Mouse (Mus musculus) megakaryocyte, embryonic 14.5 days (primary cell): ENCODE measurements around the gene Efnb3. TPM values are rescaled to one million over a fixed set of nuclear protein-coding genes. Genes with fewer than 3 reads are reported as not detected.

Experiments used
- H3K27me3 ChIP-seq: replicated peaks from 2 replicates; pipeline ENCODE3; 2012; ENCODE audit warnings: inconsistent platforms
- H3K36me3 ChIP-seq: replicated peaks from 2 replicates; pipeline ENCODE3; 2012; ENCODE audit warnings: low read length, inconsistent platforms, mixed read lengths
- H3K4me1 ChIP-seq: 2 replicates; pipeline ENCODE4 v1.6.1; 2012; ENCODE audit warnings: inconsistent platforms
- H3K4me3 ChIP-seq: replicated peaks from 2 replicates; pipeline ENCODE3; 2012; ENCODE audit warnings: moderate library complexity, mild to moderate bottlenecking, inconsistent platforms
- H3K9me3 ChIP-seq: 2 replicates; pipeline ENCODE4 v1.6.1; 2012; ENCODE audit warnings: inconsistent platforms
- FLI1 ChIP-seq: IDR thresholded peaks from 2 replicates; pipeline ENCODE4 v1.6.1; 2012; ENCODE audit warnings: low read length, inconsistent platforms, mixed read lengths
- GATA1 ChIP-seq: IDR thresholded peaks from 3 replicates; pipeline ENCODE4 v1.6.1; 2012; ENCODE audit warnings: mixed read lengths, low read length, inconsistent platforms, borderline replicate concordance
- polyA plus RNA-seq: library from polyadenylated mRNA; stranded (reverse); fragments of >175 nt; gene quantifications from 2 replicates; pipeline ENCODE4 v1.2.3, GENCODE M21; 2012; ENCODE audit warnings: low replicate concordance; ENCODE audit not compliant: insufficient read depth

Gene Efnb3
- polyA plus RNA-seq, 1 experiment = 0.51 TPM

GRCm38 (mm10) chr11:69601768-69602167, 41.8 kb upstream of the Efnb3 start:
- TF ChIP-seq GATA1 = no peak
- no peak for TF ChIP-seq FLI1
- no peak overlapping the region for H3K4me3 ChIP-seq
- no peaks in the 10 kb centered on the region for H3K9me3 ChIP-seq
- no peaks in the 10 kb centered on the region for H3K36me3 ChIP-seq
- peaks cover 72% of the 10 kb centered on the region for H3K4me1 ChIP-seq
- H3K27me3 ChIP-seq = peaks cover 35% of the 10 kb centered on the region

DNA sequence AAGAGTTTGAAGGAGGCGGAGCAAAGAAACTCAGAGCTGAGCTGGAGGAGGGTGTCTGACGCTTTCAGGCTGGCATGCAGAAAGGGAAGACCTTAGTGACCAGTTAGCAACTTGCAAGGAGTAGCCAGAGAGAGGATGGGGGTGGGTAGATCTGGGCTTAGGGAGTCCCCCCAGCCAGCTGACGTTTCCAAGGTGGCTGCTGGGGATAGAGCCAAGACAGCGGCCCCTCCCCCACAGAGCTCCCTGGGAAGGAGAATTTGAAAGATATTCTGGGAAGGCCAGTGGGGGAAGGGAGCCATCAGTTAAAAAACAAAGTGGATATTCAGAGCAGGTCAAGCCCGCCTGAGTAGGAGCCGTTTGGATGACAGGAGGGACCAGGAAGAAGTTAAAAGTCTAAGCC, 40.1 kb upstream of the Efnb3 start:
- H3K36me3 ChIP-seq = no peaks in the 10 kb centered on the region
- TF ChIP-seq FLI1 (no peak), GATA1 (no peak)
- H3K4me1 ChIP-seq = peaks cover 60% of the 10 kb centered on the region
- H3K9me3 ChIP-seq = no peaks in the 10 kb centered on the region
- H3K27me3 ChIP-seq = peaks cover 29% of the 10 kb centered on the region
- H3K4me3 ChIP-seq = peak overlapping the region; percentile 2

DNA sequence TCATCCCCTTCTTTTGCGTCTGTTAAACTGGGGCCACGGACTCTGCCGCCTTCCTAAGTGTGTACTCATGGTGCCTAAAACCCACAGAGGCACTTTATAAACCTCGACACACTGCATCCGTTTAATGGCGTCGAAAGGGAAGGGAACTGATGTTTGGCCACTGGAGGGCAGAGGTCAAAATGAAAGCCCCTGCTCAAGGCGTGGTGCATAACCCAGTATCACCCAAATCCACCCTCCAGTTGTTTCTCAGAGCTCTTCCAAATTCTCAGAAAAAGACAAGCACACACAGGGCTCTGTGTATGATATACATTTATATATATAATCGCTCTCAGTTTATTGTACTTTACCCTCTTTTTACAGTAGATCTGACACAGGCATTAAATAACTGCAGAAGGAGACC, 39.4 kb upstream of the Efnb3 start:
- peaks cover 22% of the 10 kb centered on the region for H3K27me3 ChIP-seq
- peaks cover 54% of the 10 kb centered on the region for H3K4me1 ChIP-seq
- peaks cover 2% of the 10 kb centered on the region for H3K36me3 ChIP-seq
- TF ChIP-seq FLI1 = no peak
- TF ChIP-seq GATA1 = no peak
- no peaks in the 10 kb centered on the region for H3K9me3 ChIP-seq
- H3K4me3 ChIP-seq = peak overlapping the region; percentile 33

- no peaks in the 10 kb centered on the region for H3K27me3 ChIP-seq
- no peak overlapping the region for H3K4me3 ChIP-seq
- peaks cover 17% of the 10 kb centered on the region for H3K4me1 ChIP-seq
- peaks cover 40% of the 10 kb centered on the region for H3K36me3 ChIP-seq
- no peaks in the 10 kb centered on the region for H3K9me3 ChIP-seq
- no peak for TF ChIP-seq FLI1
- no peak for TF ChIP-seq GATA1
Observed at GRCm38 (mm10) chr11:69594853-69595252, 34.8 kb upstream of the Efnb3 start.

GRCm38 (mm10) chr11:69592799-69593198, 32.8 kb upstream of the Efnb3 start:
- TF ChIP-seq GATA1 = no peak
- TF ChIP-seq FLI1 = no peak
- Histone ChIP-seq H3K4me3 (no peak overlapping the region), H3K27me3 (no peaks in the 10 kb centered on the region), H3K4me1 (peaks cover 30% of the 10 kb centered on the region), H3K36me3 (peaks cover 60% of the 10 kb centered on the region), H3K9me3 (no peaks in the 10 kb centered on the region)

DNA sequence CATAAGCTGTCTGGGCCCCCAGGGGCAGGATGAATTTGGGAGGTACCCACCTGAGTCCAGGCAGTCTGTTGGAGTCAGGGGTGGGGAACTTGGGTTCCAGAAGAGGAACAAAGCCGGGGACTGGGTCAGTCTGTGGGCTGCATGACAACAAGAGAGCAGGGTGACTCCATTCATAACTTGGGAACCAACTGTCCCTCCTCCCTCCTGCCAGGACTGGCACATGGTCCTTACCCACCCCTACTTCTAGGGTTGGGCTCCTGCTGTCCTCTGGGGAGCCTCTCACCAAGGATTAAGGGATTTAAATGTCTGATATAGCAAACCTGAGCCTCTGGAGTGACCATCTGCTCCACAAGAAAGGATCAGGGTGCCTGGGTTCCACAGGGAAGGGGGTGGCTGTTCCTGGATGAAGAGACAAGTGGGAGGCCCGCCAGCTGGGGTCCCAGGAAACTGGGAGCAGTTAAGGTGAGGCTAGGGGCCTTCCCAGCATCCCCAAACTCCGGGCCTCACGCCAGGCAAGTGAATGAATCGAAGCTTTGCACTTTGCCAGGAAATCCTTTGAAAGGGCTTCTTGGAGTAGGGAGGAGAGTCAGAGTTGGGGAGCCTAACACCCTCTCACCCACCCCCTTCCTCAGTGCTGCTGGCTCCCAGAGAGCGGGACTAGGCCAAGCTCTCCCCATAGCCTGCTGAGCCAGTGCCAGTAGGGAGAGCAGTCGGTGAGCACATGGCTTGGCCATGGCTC, 32.1 kb upstream of the Efnb3 start:
- Histone ChIP-seq H3K9me3 (no peaks in the 10 kb centered on the region), H3K36me3 (peaks cover 68% of the 10 kb centered on the region), H3K4me1 (peaks cover 36% of the 10 kb centered on the region), H3K4me3 (no peak overlapping the region), H3K27me3 (no peaks in the 10 kb centered on the region)
- no peak for TF ChIP-seq GATA1
- no peak for TF ChIP-seq FLI1

DNA sequence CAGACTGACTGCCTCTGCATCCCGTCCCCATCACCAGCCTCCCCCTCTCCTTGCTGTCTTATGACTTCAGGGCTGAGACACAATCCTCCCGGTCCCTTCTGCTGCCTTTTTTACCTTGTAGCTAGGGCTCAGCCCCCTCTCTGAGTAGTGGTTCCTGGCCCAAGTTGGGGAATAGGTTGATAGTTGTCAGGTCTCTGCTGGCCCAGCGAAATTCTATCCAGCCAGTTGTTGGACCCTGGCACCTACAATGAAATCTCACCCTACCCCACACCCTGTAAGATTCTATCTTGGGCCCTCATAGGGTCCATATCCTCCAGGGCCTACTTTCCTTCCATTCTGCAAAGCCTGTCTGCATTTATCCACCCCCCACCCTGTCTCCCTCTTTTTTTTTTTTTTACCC, 31.4 kb upstream of the Efnb3 start:
- no peak for TF ChIP-seq GATA1
- no peak for TF ChIP-seq FLI1
- no peaks in the 10 kb centered on the region for H3K27me3 ChIP-seq
- no peaks in the 10 kb centered on the region for H3K9me3 ChIP-seq
- H3K4me3 ChIP-seq = no peak overlapping the region
- peaks cover 39% of the 10 kb centered on the region for H3K4me1 ChIP-seq
- peaks cover 73% of the 10 kb centered on the region for H3K36me3 ChIP-seq

DNA sequence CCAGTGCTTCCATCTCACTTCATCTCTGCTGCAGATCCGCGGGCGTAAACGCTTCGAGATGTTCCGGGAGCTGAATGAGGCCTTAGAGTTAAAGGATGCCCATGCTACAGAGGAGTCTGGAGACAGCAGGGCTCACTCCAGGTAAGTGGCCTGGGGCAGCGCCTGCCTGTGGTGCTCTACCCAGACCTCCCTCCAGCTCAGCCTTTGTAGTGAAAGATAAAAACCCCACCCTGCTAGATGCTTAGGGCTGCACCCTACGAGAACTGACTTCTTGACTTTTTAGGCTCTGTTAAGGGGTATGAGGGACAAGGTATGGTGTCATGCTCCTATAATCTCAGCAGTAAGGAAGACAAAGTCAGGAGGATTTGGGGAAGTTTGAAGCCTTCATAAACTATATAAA, 30.6 kb upstream of the Efnb3 start:
- Histone ChIP-seq H3K36me3 (peaks cover 77% of the 10 kb centered on the region), H3K9me3 (no peaks in the 10 kb centered on the region), H3K4me1 (peaks cover 47% of the 10 kb centered on the region), H3K4me3 (no peak overlapping the region), H3K27me3 (no peaks in the 10 kb centered on the region)
- TF ChIP-seq FLI1 (no peak), GATA1 (no peak)

GRCm38 (mm10) chr11:69589207-69589834, 29.3 kb upstream of the Efnb3 start:
- Histone ChIP-seq H3K9me3 (no peaks in the 10 kb centered on the region), H3K4me3 (no peak overlapping the region), H3K36me3 (peaks cover 82% of the 10 kb centered on the region), H3K4me1 (peaks cover 60% of the 10 kb centered on the region), H3K27me3 (no peaks in the 10 kb centered on the region)
- no peak for TF ChIP-seq GATA1
- no peak for TF ChIP-seq FLI1

GRCm38 (mm10) chr11:69585718-69586325, 25.8 kb upstream of the Efnb3 start:
- H3K4me3 ChIP-seq = peak overlapping the region; percentile 73
- H3K4me1 ChIP-seq = peaks cover 75% of the 10 kb centered on the region
- peaks cover 71% of the 10 kb centered on the region for H3K36me3 ChIP-seq
- H3K9me3 ChIP-seq = no peaks in the 10 kb centered on the region
- TF ChIP-seq FLI1 (no peak), GATA1 (peak; percentile 77; the same call in 2 of the 3 replicates)
- H3K27me3 ChIP-seq = no peaks in the 10 kb centered on the region
